Mouse (Mus musculus) left cerebral cortex, postnatal 14 days (tissue): ENCODE measurements around the gene Camk1. TPM values are rescaled to one million over a fixed set of nuclear protein-coding genes. Genes with fewer than 3 reads are reported as not detected.

ENCODE experiments used
- total RNA-seq, 2 experiments: library from RNA; stranded (reverse); gene quantifications; 2 replicates each; pipeline ENCODE4 v1.2.3; 2021

Gene Camk1
- total RNA-seq, 2 experiments from 2014 or later: 102 to 109 TPM

Other genes with a start within 250 kb of the Camk1 start
- 10 to 100 TPM; 98.3 to 98.4 TPM for gene Lhfpl4, start 148.6 kb downstream of the Camk1 start, total RNA-seq
- gene Mtmr14, start 106.1 kb downstream of the Camk1 start, total RNA-seq: 10 to 100 TPM; 21.3 to 21.6 TPM
- 10 to 100 TPM; 48.3 to 66.5 TPM for gene Cpne9, start 61.7 kb downstream of the Camk1 start, total RNA-seq
- 10 to 100 TPM; 25.7 to 26.9 TPM for gene Brpf1, start 36.8 kb downstream of the Camk1 start, total RNA-seq
- 1 to 10 TPM; 4.9 to 5.8 TPM for gene Ogg1, start 17.0 kb downstream of the Camk1 start, total RNA-seq
- 10 to 100 TPM; 48.6 to 56.8 TPM for gene Tada3, start 33.9 kb upstream of the Camk1 start, total RNA-seq
- 100 to 1,000 TPM; 285 to 296 TPM for gene Arpc4, start 34.1 kb upstream of the Camk1 start, total RNA-seq
- 1 to 10 TPM; 6.5 to 7.8 TPM for gene Ttll3, start 45.3 kb upstream of the Camk1 start, total RNA-seq
- 10 to 100 TPM; 13.4 to 16.5 TPM for gene Rpusd3, start 75.4 kb upstream of the Camk1 start, total RNA-seq
- gene Cidec, start 91.8 kb upstream of the Camk1 start, total RNA-seq: not detected
- 10 to 100 TPM; 47.9 to 48.3 TPM for gene Jagn1, start 98.6 kb upstream of the Camk1 start, total RNA-seq
- gene Il17re, start 114.5 kb upstream of the Camk1 start, total RNA-seq: under 1 TPM; 0.53 to 0.55 TPM
- 1 to 10 TPM; 3.9 to 5.4 TPM for gene Il17rc, start 127.4 kb upstream of the Camk1 start, total RNA-seq
- 100 to 1,000 TPM; 107 to 111 TPM for gene Creld1, start 139.3 kb upstream of the Camk1 start, total RNA-seq
- 10 to 100 TPM; 48.0 to 48.6 TPM for gene Prrt3, start 157.9 kb upstream of the Camk1 start, total RNA-seq
- gene Emc3, start 187.7 kb upstream of the Camk1 start, total RNA-seq: 10 to 100 TPM; 85.3 to 86.4 TPM
- 1 to 10 TPM; 2.2 to 3.2 TPM for gene Fancd2, start 187.7 kb upstream of the Camk1 start, total RNA-seq